Mouse (Mus musculus): ENCODE measurements around the gene Loxl4. TPM values are rescaled to one million over a fixed set of nuclear protein-coding genes. Genes with fewer than 3 reads are reported as not detected.

Loxl4 gene
- total and polyA plus RNA-seq, 2 experiments from 2014 or later = 0.15 to 1.5 TPM

- 82% methylated on average over 3 of the region's 4 CpGs for WGBS
- H3K4me1 ChIP-seq (ENCODE audit: insufficient read depth) = no peaks in the 10 kb centered on the region
- no peak overlapping the region for H3K27ac ChIP-seq (ENCODE audit: low read depth, low read length)
- no peak overlapping the region for H3K9ac ChIP-seq
- no peaks in the 10 kb centered on the region for H3K36me3 ChIP-seq (ENCODE audit: insufficient read depth)
- ATAC-seq (no peak), DNase-seq (no peak)
- H3K4me2 ChIP-seq (ENCODE audit: low read depth) = no peak overlapping the region
- no peak overlapping the region for H3K4me3 ChIP-seq (ENCODE audit: low read depth, low read length)
- no peaks in the 10 kb centered on the region for H3K9me3 ChIP-seq (ENCODE audit: low read length)
- TF ChIP-seq CTCF (IDR thresholded peaks at IDR 0.05; ENCODE audit: low read depth) = no peak
- H3K27me3 ChIP-seq (ENCODE audit: insufficient read depth, low read length) = no peaks in the 10 kb centered on the region
These were observed 867 bp downstream of the Loxl4 start for GRCm38 (mm10) chr19:42611746-42612145.

- H3K9me3 ChIP-seq (ENCODE audit: low read length) = no peaks in the 10 kb centered on the region
- no peak overlapping the region for H3K9ac ChIP-seq
- no peaks in the 10 kb centered on the region for H3K4me1 ChIP-seq (ENCODE audit: insufficient read depth)
- TF ChIP-seq CTCF (IDR thresholded peaks at IDR 0.05; ENCODE audit: low read depth) = no peak
- H3K27ac ChIP-seq (ENCODE audit: low read depth, low read length) = no peak overlapping the region
- no peak overlapping the region for H3K4me3 ChIP-seq (ENCODE audit: low read depth, low read length)
- H3K27me3 ChIP-seq (ENCODE audit: insufficient read depth, low read length) = no peaks in the 10 kb centered on the region
- no peaks in the 10 kb centered on the region for H3K36me3 ChIP-seq (ENCODE audit: insufficient read depth)
- 88% methylated on average over 3 of the region's 3 CpGs for WGBS
- no peak for DNase-seq
- H3K4me2 ChIP-seq (ENCODE audit: low read depth) = no peak overlapping the region
- ATAC-seq = no peak
These were observed 2.9 kb downstream of the Loxl4 start for GRCm38 (mm10) chr19:42609716-42610115.

GRCm38 (mm10) chr19:42608082-42608481 lies 4.5 kb downstream of the Loxl4 start:
- Histone ChIP-seq H3K9ac (no peak overlapping the region), H3K4me1 (ENCODE audit: insufficient read depth) (no peaks in the 10 kb centered on the region), H3K4me2 (ENCODE audit: low read depth) (no peak overlapping the region), H3K9me3 (ENCODE audit: low read length) (no peaks in the 10 kb centered on the region), H3K4me3 (ENCODE audit: low read depth, low read length) (no peak overlapping the region), H3K27me3 (ENCODE audit: insufficient read depth, low read length) (no peaks in the 10 kb centered on the region), H3K27ac (ENCODE audit: low read depth, low read length) (no peak overlapping the region), H3K36me3 (ENCODE audit: insufficient read depth) (no peaks in the 10 kb centered on the region)
- no peak for ATAC-seq
- no peak for TF ChIP-seq CTCF (IDR thresholded peaks at IDR 0.05; ENCODE audit: low read depth)
- 95% methylated on average over 5 of the region's 5 CpGs for WGBS
- DNase-seq = no peak

- Histone ChIP-seq H3K4me2 (ENCODE audit: low read depth) (no peak overlapping the region), H3K9me3 (ENCODE audit: low read length) (no peaks in the 10 kb centered on the region), H3K4me3 (ENCODE audit: low read depth, low read length) (no peak overlapping the region), H3K9ac (no peak overlapping the region), H3K36me3 (ENCODE audit: insufficient read depth) (no peaks in the 10 kb centered on the region), H3K4me1 (ENCODE audit: insufficient read depth) (no peaks in the 10 kb centered on the region), H3K27me3 (ENCODE audit: insufficient read depth, low read length) (no peaks in the 10 kb centered on the region), H3K27ac (ENCODE audit: low read depth, low read length) (no peak overlapping the region)
- TF ChIP-seq CTCF (IDR thresholded peaks at IDR 0.05; ENCODE audit: low read depth) = no peak
- DNase-seq = no peak
- 92% methylated on average over 8 of the region's 8 CpGs for WGBS
- ATAC-seq = no peak
These were observed 10.0 kb downstream of the Loxl4 start for GRCm38 (mm10) chr19:42602576-42602975.

GRCm38 (mm10) chr19:42602041-42602440 lies 10.6 kb downstream of the Loxl4 start:
- no peak for DNase-seq
- TF ChIP-seq CTCF (IDR thresholded peaks at IDR 0.05; ENCODE audit: low read depth) = no peak
- H3K36me3 ChIP-seq (ENCODE audit: insufficient read depth) = no peaks in the 10 kb centered on the region
- no peaks in the 10 kb centered on the region for H3K4me1 ChIP-seq (ENCODE audit: insufficient read depth)
- H3K4me3 ChIP-seq (ENCODE audit: low read depth, low read length) = no peak overlapping the region
- no peak overlapping the region for H3K9ac ChIP-seq
- 86% methylated on average over 8 of the region's 8 CpGs for WGBS
- ATAC-seq = no peak
- H3K4me2 ChIP-seq (ENCODE audit: low read depth) = no peak overlapping the region
- no peaks in the 10 kb centered on the region for H3K27me3 ChIP-seq (ENCODE audit: insufficient read depth, low read length)
- H3K9me3 ChIP-seq (ENCODE audit: low read length) = no peaks in the 10 kb centered on the region
- H3K27ac ChIP-seq (ENCODE audit: low read depth, low read length) = no peak overlapping the region

GRCm38 (mm10) chr19:42601445-42601844 lies 11.2 kb downstream of the Loxl4 start:
- H3K27ac ChIP-seq (ENCODE audit: low read depth, low read length) = no peak overlapping the region
- TF ChIP-seq CTCF (IDR thresholded peaks at IDR 0.05; ENCODE audit: low read depth) = no peak
- no peaks in the 10 kb centered on the region for H3K27me3 ChIP-seq (ENCODE audit: insufficient read depth, low read length)
- ATAC-seq (no peak), DNase-seq (no peak)
- no peak overlapping the region for H3K9ac ChIP-seq
- no peaks in the 10 kb centered on the region for H3K9me3 ChIP-seq (ENCODE audit: low read length)
- no peaks in the 10 kb centered on the region for H3K36me3 ChIP-seq (ENCODE audit: insufficient read depth)
- H3K4me2 ChIP-seq (ENCODE audit: low read depth) = no peak overlapping the region
- no peaks in the 10 kb centered on the region for H3K4me1 ChIP-seq (ENCODE audit: insufficient read depth)
- WGBS = 87% methylated on average over 2 of the region's 2 CpGs
- H3K4me3 ChIP-seq (ENCODE audit: low read depth, low read length) = no peak overlapping the region

- H3K27me3 ChIP-seq (ENCODE audit: insufficient read depth, low read length) = no peaks in the 10 kb centered on the region
- no peak overlapping the region for H3K4me3 ChIP-seq (ENCODE audit: low read depth, low read length)
- no peak overlapping the region for H3K4me2 ChIP-seq (ENCODE audit: low read depth)
- H3K4me1 ChIP-seq (ENCODE audit: insufficient read depth) = no peaks in the 10 kb centered on the region
- H3K27ac ChIP-seq (ENCODE audit: low read depth, low read length) = no peak overlapping the region
- no peak for ATAC-seq
- DNase-seq = no peak
- H3K36me3 ChIP-seq (ENCODE audit: insufficient read depth) = no peaks in the 10 kb centered on the region
- 67% methylated on average over 3 of the region's 3 CpGs for WGBS
- H3K9me3 ChIP-seq (ENCODE audit: low read length) = no peaks in the 10 kb centered on the region
- no peak overlapping the region for H3K9ac ChIP-seq
- no peak for TF ChIP-seq CTCF (IDR thresholded peaks at IDR 0.05; ENCODE audit: low read depth)
These were observed 12.0 kb downstream of the Loxl4 start for GRCm38 (mm10) chr19:42600591-42600990.

- DNase-seq = no peak
- no peak overlapping the region for H3K4me3 ChIP-seq (ENCODE audit: low read depth, low read length)
- ATAC-seq = no peak
These were observed 12.7 kb downstream of the Loxl4 start for GRCm38 (mm10) chr19:42599891-42600290.

More at GRCm38 (mm10) chr19:42599891-42600290, 12.7 kb downstream of the Loxl4 start:
- no peaks in the 10 kb centered on the region for H3K36me3 ChIP-seq (ENCODE audit: insufficient read depth)
- 83% methylated on average over 17 of the region's 17 CpGs for WGBS
- H3K4me2 ChIP-seq (ENCODE audit: low read depth) = no peak overlapping the region
- H3K27ac ChIP-seq (ENCODE audit: low read depth, low read length) = no peak overlapping the region
- no peaks in the 10 kb centered on the region for H3K4me1 ChIP-seq (ENCODE audit: insufficient read depth)
- no peak overlapping the region for H3K9ac ChIP-seq
- no peak for TF ChIP-seq CTCF (IDR thresholded peaks at IDR 0.05; ENCODE audit: low read depth)
- H3K9me3 ChIP-seq (ENCODE audit: low read length) = no peaks in the 10 kb centered on the region
- no peaks in the 10 kb centered on the region for H3K27me3 ChIP-seq (ENCODE audit: insufficient read depth, low read length)

Data from forebrain, postnatal 0 days (tissue).